In the genomic region with DNA sequence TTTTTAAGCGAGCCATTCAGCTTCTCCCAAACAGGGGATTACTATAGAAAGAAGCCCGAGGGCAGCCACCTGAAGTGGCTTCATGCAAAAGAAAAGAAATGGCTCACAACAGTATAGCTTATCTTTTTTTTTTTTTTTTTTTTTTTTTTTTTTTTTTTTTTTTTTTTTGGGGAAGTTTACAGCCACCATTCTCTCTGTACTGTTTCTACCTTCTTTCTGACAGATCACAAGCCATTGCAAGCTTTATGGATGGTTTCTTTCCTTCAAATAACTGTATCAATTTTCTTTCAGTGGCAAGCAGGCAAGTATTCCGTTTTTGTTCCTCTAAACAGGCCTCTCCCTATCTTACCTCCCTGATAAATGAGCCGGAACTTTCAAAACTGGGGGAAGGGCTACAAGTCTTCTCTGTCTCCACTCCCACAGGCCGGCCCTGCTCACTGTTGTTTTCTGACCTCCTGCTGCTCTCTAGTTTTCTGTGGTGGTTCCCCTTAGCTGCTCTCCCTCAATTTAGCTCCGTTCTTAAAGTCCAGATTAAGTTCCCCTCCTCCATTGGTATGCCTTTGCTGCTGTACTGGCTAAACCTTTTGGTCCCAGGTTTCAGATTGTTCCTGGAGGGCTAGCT, we compare ENCODE assay signal across 9 mouse cellular contexts. TPM values are rescaled to one million over a fixed set of nuclear protein-coding genes. Genes with fewer than 3 reads are reported as not detected.
DNase-seq lines count a peak whose midpoint lies in the region; ATAC-seq and TF ChIP-seq lines count a peak whose summit lies in the region.
"Had no signal": no experiment of that assay in that cellular context is flagged by ENCODE, and none has a peak within 500 bp of the region (broad histone marks: within the 10 kb centered on the region; RNA-seq: fewer than 3 reads in every experiment).

No protein-coding gene starts in this region.

- H3K4me1 ChIP-seq in CH12.LX (ENCODE audit: control insufficient read depth in 1 of 2, insufficient read depth in 2 of 2): peaks cover 0 to 15% of the 10 kb centered on the region in 2 experiments; a peak in 2 of 4 replicates
- H3K4me1 ChIP-seq in hindbrain, embryonic 15.5 days (replicated peaks): peaks cover 28% of the 10 kb centered on the region
- H3K4me1 ChIP-seq in midbrain, embryonic 10.5 days: peaks cover 70% of the 10 kb centered on the region

- H3K4me2 ChIP-seq in CH12.LX (ENCODE audit: insufficient read depth, low read depth, poor library complexity, severe bottlenecking): no peak overlapping the region
- peak overlapping the region; percentile 99 for H3K4me2 ChIP-seq in hindbrain, embryonic 15.5 days

- TF ChIP-seq CTCF in CH12.LX (conservative IDR thresholded peaks at IDR 0.05 in 1 of 2, IDR thresholded peaks at IDR 0.05 in 1 of 2; ENCODE audit: low read depth in 2 of 2, low read length in 2 of 2): no peak

- WGBS in hindbrain, embryonic 15.5 days: 11% methylated on average over 6 of the region's 6 CpGs
- 2% methylated on average over 6 of the region's 6 CpGs for WGBS in midbrain, embryonic 10.5 days

- no peak for TF ChIP-seq EP300 in CH12.LX (IDR thresholded peaks at IDR 0.05; ENCODE audit: low read length)

- no peak for TF ChIP-seq RAD21 in CH12.LX (IDR thresholded peaks at IDR 0.05; ENCODE audit: low read depth, low read length)

- no peaks in the 10 kb centered on the region for H3K27me3 ChIP-seq in CH12.LX (replicated peaks)
- H3K27me3 ChIP-seq in hindbrain, embryonic 15.5 days: 0 out of 2 replicates have a peak, but pooled peaks cover 5% of the 10 kb centered on the region
- peaks cover 21% of the 10 kb centered on the region for H3K27me3 ChIP-seq in midbrain, embryonic 10.5 days (ENCODE audit: low read depth, poor library complexity, severe bottlenecking)

- no peak overlapping the region for H3K9ac ChIP-seq in CH12.LX (ENCODE audit: insufficient read depth, low read depth)
- no peak overlapping the region for H3K9ac ChIP-seq in hindbrain, embryonic 15.5 days

- peaks cover 12% of the 10 kb centered on the region for H3K9me3 ChIP-seq in CH12.LX (replicated peaks; ENCODE audit: low read length)
- no peaks in the 10 kb centered on the region for H3K9me3 ChIP-seq in hindbrain, embryonic 15.5 days
- no peaks in the 10 kb centered on the region for H3K9me3 ChIP-seq in midbrain, embryonic 10.5 days (replicated peaks)

- no peaks in the 10 kb centered on the region for H3K36me3 ChIP-seq in CH12.LX (replicated peaks in 1 of 2; ENCODE audit: control insufficient read depth in 1 of 2, insufficient read depth in 1 of 2, low read length in 1 of 2)
- H3K36me3 ChIP-seq in hindbrain, embryonic 15.5 days: no peaks in the 10 kb centered on the region
- H3K36me3 ChIP-seq in midbrain, embryonic 10.5 days: no peaks in the 10 kb centered on the region

- in situ Hi-C loops in CH12.LX (cut with MboI; ENCODE audit: low pct_ligation_motif_present, low pct_unique_long_range_greater_than_20kb, low sequenced_read_pairs): no loop called here

- H3K4me3 ChIP-seq in CH12.LX (replicated peaks in 1 of 3; ENCODE audit: low read depth in 2 of 3, low read length in 2 of 3, poor library complexity in 1 of 3): no peak overlapping the region
- no peak overlapping the region for H3K4me3 ChIP-seq in hindbrain, embryonic 15.5 days
- H3K4me3 ChIP-seq in midbrain, embryonic 10.5 days: peak overlapping the region; percentile 97

- H3K27ac ChIP-seq in CH12.LX (ENCODE audit: insufficient read depth, low read depth): no peak overlapping the region
- H3K27ac ChIP-seq in hindbrain, embryonic 15.5 days (replicated peaks): peak overlapping the region; percentile 80
- peak overlapping the region; percentile 94 for H3K27ac ChIP-seq in midbrain, embryonic 10.5 days (replicated peaks)

- intact Hi-C loops in left cerebral cortex, postnatal 36 days (cut with DNase I): loop anchor here (5.0 kb wide), 1 partner anchor 61 kb away; no protein-coding TSS in a partner anchor

- no peak for TF ChIP-seq POLR2A in CH12.LX (IDR thresholded peaks at IDR 0.05; ENCODE audit: low read depth, low read length)

- dilution Hi-C loops in CH12.LX (cut with MboI; ENCODE audit: extremely low pct_ligation_motif_present, extremely low pct_unique_long_range_greater_than_20kb, low sequenced_read_pairs): no loop called here

- DNase-seq in CH12.LX (ENCODE audit: extremely low read depth) (peak; percentile 61), MEL-GATA-1-ER (ENCODE audit: extremely low read depth, low read depth) (peak; percentile 78)
- peak; percentile 56 for DNase-seq in midbrain, embryonic 10.5 days (ENCODE audit: low spot score)
- no peak for DNase-seq in urinary bladder, adult 2 months (ENCODE audit: low spot score)
- no peak for DNase-seq in left cerebral cortex, postnatal 36 days (ENCODE audit: low spot score in 2 of 2)
- DNase-seq in left cerebral cortex, adult 8-10 months (ENCODE audit: low spot score in 2 of 2): no peak
- DNase-seq: layer of hippocampus, postnatal 36 days had no signal

- no peaks in the 10 kb centered on the region for H3K79me2 ChIP-seq in CH12.LX (replicated peaks; ENCODE audit: control insufficient read depth, extremely low read depth, insufficient read depth, poor library complexity, severe bottlenecking)

- no peak for ATAC-seq in hindbrain, embryonic 15.5 days (ENCODE audit: low FRiP score, low read depth)
- no peak for ATAC-seq in cerebellum, adult (ENCODE audit: insufficient number of reproducible peaks, low FRiP score, low TSS enrichment)

TF ChIP-seq in CH12.LX, 34 proteins besides CTCF, POLR2A, EP300 and RAD21:
- TF ChIP-seq MXI1 (IDR thresholded peaks at IDR 0.05; ENCODE audit: low read depth, low read length): no peak
- TF ChIP-seq ZNF384 (IDR thresholded peaks at IDR 0.05; ENCODE audit: low read depth, low read length): peak; percentile 89

RNA-seq across cellular contexts. Expression of a gene that starts 1.6 kb away (rescaled TPM):
- total RNA-seq in CH12.LX (2012; rRNA removed) (0.04 TPM in 2 replicates), CH12.LX (2014; rRNA removed) (not detected in 2 replicates)
- polyA plus RNA-seq in CH12.LX (2012; ENCODE audit: insufficient read length, low read depth): not detected in 2 replicates
- 4.7 and 5.7 TPM in 2 replicates for polyA plus RNA-seq in hindbrain, embryonic 15.5 days (2015; fragmentation: Nextera tagmentation; extraction: Ambion mirVana)
- polyA plus RNA-seq in midbrain, embryonic 10.5 days (2016; fragmentation: Nextera tagmentation; extraction: Ambion mirVana): 17.5 and 18.9 TPM in 2 replicates
- 37.8 and 42.2 TPM in 2 replicates for polyA plus RNA-seq in urinary bladder, adult 2 months (2012; rRNA removed)
- total RNA-seq in left cerebral cortex, postnatal 36 days (2021): 10 to 100 TPM in 1 of 2 experiments, 1 to 10 TPM in 1; 8.3 to 11.6 TPM
- 10 to 100 TPM; 10.9 to 13.5 (median 11.5) TPM for total RNA-seq in left cerebral cortex, adult 8-10 months (2022)

Comparison
In these comparisons a context has a peak if more than half of its experiments do, and no peak if none do; other contexts are left out.
1. DNase-seq: peak in CH12.LX (single experiment), MEL-GATA-1-ER (single experiment) and midbrain, embryonic 10.5 days (single experiment); none in urinary bladder, adult 2 months (single experiment), left cerebral cortex, postnatal 36 days (0 of 2) and left cerebral cortex, adult 8-10 months (0 of 2).